Mouse (Mus musculus) gastrocnemius, postnatal 4 days (tissue): Measurements from ENCODE around the gene Rfc3. TPM values are rescaled to one million over a fixed set of nuclear protein-coding genes. Genes with fewer than 3 reads are reported as not detected.
"Not testable (repeated sequence)": the region's sequence is repeated elsewhere in the genome, so short reads cannot be mapped to it uniquely, and the experiment has no call there.

Source experiments
- DNase-seq, 2 experiments: peaks; one replicate each; pipeline ENCODE4 v3.0.0; 2021 to 2022; ENCODE audit warnings: low spot score in 2 of 2, mixed read lengths in 2 of 2
- long read RNA-seq, 2 experiments: library from polyadenylated mRNA; stranded (forward); transcript quantifications; one replicate each; pipeline ENCODE4 v2.0.0; 2021
- total RNA-seq, 2 experiments: library from RNA; stranded (reverse); gene quantifications; 2 replicates each; pipeline ENCODE4 v1.2.3; 2021

Gene Rfc3
- 10 to 100 TPM; 18.4 to 27.2 TPM for total RNA-seq
- long read RNA-seq, experiment 1, transcript Rfc3-201 (9 exons, 1,317 nt) = major isoform, 19 of 21 reads
- long read RNA-seq, experiment 1, partial matches to known transcripts = 0 of 21 reads
- long read RNA-seq, experiment 1, other reads (novel, unspliced or antisense) = 2 of 21 reads
- long read RNA-seq, experiment 2, transcript Rfc3-201 (9 exons, 1,317 nt) = major isoform, 19 of 22 reads
- long read RNA-seq, experiment 2, partial matches to known transcripts = 0 of 22 reads
- long read RNA-seq, experiment 2, other reads (novel, unspliced or antisense) = 3 of 22 reads

DNA sequence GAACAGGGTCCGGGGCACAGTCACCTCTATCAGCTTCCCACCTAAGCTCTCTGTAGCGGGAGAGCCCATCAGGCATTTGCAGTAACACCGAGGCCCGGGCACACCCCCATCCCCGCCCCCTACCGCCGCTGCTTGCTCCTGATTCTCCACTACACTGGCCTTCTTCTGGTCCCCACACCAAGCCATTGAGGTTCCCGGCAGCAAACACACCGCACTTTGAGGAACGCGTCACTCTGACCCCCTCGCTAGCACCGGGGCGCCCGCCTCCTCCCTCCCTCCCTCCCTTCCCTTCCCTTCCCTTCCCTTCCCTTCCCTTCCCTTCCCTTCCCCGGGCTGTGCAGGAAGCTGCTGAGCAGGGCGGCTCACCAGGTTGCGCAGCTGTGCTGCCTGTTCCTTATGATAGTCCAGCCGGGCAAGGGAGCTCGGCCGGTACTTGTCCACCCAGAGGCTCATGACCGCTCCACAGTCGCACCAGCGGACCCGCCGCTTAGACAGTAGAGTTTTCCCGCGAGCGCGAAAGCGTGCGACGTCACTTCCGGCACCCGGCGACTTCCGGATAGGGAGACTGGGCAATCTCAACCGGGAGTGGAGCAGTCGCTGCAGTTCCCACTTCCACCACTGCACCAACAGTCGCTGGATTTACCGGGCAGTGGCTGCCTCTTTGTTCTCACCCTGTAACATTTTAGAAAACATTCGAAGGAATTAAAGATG is at the start of gene Rfc3:
Gene Rfc3, minus strand, starts transcription at position 543 of the 711 bp plus-strand sequence.
- peak; percentile 95 to 98 for DNase-seq

DNA sequence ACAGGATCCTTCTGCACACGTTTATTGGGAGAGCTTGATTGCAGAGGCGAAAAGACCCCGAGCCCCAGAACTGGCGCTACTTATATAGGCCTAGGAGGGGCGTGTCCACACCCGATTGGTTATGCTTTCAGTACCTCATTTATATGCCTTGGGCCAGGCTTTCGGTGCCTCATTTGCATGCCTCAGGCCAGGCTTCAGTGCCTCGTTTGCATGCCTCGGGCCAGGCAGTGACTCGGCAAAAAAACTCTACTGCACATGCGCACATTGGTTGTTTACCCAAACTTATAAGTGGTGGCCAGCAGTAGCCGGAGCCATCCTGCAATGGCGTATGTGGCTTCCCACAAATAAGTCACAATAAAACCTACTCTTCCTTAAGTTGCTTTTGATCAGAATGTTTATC is 42.6 kb upstream of the Rfc3 start:
- DNase-seq = not testable (repeated sequence)

DNA sequence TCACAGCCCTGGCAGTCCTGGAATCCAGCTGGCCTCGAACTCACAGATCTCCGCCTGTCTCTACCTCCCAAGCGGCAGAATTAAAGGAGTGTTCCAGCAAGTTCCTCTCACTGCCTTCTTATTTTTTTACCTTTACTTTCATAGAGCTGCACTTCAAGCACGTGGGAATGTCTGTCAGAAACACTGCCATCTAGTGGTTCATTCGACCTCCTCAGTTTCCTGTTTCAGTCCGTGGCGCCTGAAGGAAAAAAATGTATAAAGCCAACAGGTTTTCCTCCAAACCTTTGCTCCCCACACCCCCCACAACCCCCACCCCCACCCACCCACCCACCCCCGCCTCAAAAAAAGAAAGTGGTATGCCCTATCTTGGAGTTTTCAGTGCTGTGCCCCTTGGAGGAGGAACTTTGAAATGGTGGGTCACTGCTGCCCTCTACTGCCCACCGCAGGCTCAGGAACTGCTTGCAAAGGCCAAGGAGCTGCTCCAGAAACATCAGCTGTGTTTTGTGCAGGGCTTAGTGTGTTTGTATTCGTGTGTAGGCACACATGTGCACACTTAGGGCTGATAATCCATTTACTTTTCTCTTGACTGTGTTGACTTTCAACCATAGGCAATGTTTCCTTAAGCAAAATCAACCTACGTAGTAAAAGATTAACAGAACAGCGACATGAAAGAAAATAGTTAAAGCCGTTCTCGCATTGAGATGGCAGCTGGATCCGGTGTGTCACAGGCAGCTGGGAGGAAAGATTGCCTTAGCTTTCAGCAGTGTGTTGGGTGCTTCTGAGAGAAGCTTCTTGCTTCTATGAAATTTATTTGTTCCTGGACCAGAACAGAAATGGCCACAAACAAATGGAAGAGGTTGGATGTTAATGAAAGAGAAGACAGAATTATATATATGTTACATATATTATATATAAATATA is 35.8 kb upstream of the Rfc3 start:
- peak; percentile 58 to 77 for DNase-seq

DNA sequence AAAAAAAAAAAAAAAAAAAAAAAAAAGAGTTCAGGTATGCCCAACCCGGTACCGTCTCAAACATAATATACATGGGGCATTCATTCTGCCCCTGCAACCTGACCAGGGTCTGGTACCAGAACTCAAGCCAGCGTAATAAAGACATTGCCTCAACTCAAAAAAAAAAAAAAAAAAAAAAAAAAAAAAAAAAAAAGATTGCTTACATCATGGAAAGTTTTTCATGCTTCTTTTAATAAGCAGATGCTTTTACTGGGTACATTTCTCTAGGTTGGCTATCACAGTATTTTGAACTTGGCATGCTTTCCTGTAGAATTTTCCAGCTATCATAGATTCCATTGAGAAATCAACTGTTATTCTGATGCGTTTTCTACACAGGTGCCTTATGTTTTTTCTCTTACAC is 11.2 kb upstream of the Rfc3 start:
- no peak for DNase-seq

DNA sequence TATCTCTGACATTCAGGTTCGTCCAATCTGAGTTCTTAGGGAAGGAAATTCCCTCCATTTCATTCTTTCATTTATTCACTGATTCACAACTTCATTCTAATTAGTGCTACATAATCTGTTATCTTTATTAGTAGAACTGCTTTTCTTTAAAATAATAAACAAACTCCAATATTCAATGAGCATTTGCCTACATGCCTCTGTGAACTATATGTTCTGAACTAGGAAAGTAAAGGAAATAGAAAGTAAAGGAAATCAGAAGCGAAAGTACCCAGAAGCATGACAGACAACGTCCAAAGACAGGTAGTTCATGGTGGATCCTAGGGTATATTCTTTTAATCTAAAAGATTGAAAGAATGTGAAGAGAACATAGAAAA is 356 bp upstream of the Rfc3 start:
- no peak for DNase-seq

DNA sequence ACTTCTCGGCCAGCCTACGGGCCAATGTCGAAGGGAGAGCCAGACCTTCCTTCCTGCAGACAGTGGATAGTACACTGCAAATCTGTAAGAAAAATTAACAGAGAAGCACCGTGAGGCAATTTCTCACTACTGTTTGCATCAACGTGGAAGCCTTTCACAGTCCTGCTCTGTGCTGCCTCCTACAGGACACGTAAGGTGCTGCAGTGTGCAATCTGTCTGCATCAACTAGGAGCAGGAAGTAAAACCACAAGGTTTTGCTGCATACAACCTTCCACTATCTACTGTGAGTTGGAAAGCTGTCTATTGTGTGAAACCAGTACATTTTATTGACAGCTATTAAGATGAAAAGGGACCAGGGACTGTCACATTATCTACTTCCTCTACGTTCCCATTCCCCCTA is 6.2 kb downstream of the Rfc3 start:
- no peak for DNase-seq

DNA sequence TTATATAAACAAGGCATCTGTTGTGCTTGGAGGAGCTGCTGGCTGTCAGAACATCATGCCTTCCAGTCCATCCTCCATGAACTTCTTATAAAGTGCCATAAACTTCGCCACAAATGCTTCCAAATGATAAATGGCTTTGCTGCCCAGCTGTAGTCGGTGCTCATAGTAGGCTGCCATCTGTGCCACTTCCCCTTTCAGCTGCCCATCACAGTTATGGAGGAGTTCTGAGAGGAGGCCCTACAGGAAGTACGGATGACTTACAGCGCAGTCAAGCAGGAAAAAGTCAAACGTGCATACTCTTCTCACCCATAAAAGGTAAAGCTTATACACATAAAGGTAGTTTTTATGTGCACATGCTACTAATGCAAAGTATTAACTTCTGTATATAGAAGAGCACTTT is 8.2 kb downstream of the Rfc3 start:
- DNase-seq = no peak

DNA sequence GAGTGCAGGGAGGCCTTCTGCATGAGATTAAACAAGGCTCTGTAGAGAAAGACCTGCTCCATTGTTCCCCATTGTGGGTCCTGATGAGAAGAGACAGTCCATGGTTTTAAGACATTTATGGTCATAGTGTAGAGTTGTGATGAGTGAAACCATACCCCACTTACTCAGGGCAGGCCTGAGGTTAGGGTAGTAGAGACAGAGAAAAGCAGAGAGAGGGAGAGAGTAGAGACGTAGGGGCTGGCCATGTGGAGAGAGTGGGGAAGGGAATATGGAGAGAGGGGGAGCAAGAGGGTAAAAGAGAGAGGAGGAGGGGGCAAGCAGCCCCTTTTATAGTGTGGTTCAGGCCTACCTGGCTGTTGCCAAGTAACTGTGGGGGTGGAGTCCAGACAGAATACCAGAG is 8.9 kb downstream of the Rfc3 start:
- no peak for DNase-seq

DNA sequence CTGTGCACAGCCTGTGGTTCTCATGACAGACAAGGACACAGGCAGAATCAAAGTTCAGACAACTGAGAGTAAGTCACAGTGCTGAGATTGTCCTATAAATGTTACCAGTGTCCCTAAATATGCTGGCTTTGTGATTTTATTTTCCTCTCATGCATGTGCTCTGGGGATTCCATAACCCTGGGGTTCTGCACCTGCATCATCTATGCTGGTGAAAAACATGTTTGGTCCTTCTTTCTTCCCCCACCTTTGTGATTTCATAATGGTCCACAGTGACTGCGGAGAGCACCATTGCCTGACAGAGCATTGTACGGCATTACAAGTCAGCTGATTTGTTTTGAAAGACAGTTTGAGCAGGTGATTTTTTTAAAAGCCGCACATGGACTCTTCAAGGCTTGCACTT is 45.1 kb downstream of the Rfc3 start, which contains the start of gene Vmn2r18:
Gene Vmn2r18, minus strand, starts transcription at position 101 of the 400 bp plus-strand sequence.
- DNase-seq = no peak

DNA sequence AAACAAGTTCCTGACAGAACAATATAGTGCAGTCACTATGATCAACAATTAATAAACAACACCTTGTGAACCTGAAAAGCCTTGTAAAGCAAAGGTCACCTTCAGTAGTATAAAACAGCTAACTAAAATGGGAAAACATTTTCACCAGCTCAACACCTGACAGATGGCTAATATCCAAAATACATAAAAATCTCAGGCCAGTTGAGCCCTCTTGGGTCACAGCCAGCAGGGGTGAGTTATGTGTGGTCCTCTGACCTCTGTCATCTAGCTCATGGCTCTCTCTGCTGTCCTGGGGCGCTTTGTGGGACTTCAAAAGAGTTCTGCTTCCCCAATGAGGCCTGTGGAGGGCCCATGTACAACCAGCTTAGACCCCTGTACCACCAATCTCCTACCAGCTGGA is 49.3 kb downstream of the Rfc3 start:
- DNase-seq = no peak

Other genes with a start within 250 kb of the Rfc3 start
- not detected for gene Gm42906, start 223.1 kb downstream of the Rfc3 start, total RNA-seq
- gene Vmn2r18, start 45.2 kb downstream of the Rfc3 start, total RNA-seq = not detected